Mouse (Mus musculus): ENCODE measurements around the gene Lrrc3. TPM values are rescaled to one million over a fixed set of nuclear protein-coding genes. Genes with fewer than 3 reads are reported as not detected.
A peak's percentile ranks its signal among the peaks of the same experiment; 100 is the strongest.

The Lrrc3 gene
- polyA plus RNA-seq, 1 experiment, result 1.5 TPM

DNA sequence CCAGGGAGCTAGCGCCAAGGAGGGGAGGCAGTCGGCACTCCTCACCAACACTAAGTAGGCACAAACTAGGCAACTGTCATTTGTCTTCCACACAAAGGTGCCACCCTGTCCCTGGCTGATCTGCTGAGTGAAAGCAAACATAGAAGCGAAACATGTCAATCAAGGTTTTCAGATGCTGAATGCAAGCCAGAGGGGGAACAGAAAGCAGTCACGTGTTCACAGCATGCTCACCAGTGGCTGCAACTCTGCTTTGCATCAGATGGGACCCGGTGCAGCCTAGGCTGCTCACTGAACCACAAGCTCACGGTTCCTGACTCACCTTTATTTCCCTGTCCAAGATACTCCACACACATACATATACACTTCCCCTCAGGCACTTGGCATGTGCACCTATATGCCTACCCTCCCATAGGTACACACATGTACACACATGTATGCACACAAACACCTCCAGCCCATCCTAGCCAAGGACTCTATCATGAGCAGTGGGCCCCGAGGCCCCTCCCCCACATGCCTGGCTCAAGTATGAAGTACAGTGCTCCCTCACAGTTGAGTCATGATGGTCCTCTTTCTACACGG lies 11.3 kb downstream of the Lrrc3 start:
- WGBS, result 77% methylated on average over 8 of the region's 8 CpGs
- TF ChIP-seq POLR2A (IDR thresholded peaks at IDR 0.05; ENCODE audit: borderline replicate concordance, insufficient read depth, low read length), result no peak
- no peak for TF ChIP-seq CTCF (IDR thresholded peaks at IDR 0.05; ENCODE audit: borderline replicate concordance, insufficient read depth, low read depth, low read length)
- H3K27me3 ChIP-seq (ENCODE audit: control insufficient read depth, insufficient read depth, low read length), result no peaks in the 10 kb centered on the region
- H3K4me1 ChIP-seq (ENCODE audit: control insufficient read depth, insufficient read depth, low read length), result no peaks in the 10 kb centered on the region
- H3K4me3 ChIP-seq (replicated peaks; ENCODE audit: insufficient read depth, low read depth, low read length), result no peak overlapping the region
- DNase-seq, result no peak
- H3K27ac ChIP-seq (ENCODE audit: insufficient read depth, low read length), result no peak overlapping the region

DNA sequence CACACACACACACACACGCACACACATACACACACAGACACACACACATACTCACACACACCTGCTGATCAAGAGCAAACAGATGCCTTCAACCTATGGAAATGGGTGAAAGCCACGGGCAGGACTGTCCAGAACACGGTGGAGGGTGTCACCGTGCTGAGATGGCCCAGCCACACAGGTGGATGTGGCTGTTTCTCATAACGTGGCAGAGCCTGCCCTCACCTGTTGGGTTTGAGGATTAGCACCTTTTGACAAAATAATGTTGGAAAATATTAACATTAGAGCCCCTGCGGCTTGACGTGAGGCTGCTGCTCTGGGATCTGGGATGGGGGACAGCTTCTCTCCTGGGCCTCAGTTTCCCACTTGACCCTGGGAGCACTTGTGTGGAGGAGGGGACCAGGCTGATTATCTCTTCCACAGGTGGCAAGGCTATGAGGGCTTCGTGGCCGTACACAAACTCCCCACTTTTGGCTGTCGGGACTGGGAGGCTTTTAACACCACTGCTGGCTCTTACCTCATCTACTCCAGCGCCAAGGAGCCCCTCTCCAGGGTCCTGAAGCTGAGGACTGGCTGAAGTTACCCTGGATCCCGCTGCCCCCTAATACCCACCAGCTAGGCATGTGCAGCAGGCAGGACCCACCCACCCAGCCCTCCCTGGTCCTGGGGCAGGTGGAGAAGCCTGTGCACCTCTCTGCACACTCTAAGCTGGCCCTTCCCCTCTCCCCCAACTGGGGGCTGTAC lies 16.2 kb downstream of the Lrrc3 start:
- no peak for DNase-seq
- Histone ChIP-seq H3K27ac (ENCODE audit: insufficient read depth, low read length) (no peak overlapping the region), H3K27me3 (ENCODE audit: control insufficient read depth, insufficient read depth, low read length) (no peaks in the 10 kb centered on the region), H3K4me1 (ENCODE audit: control insufficient read depth, insufficient read depth, low read length) (no peaks in the 10 kb centered on the region), H3K4me3 (replicated peaks; ENCODE audit: insufficient read depth, low read depth, low read length) (no peak overlapping the region)
- TF ChIP-seq POLR2A (IDR thresholded peaks at IDR 0.05; ENCODE audit: borderline replicate concordance, insufficient read depth, low read length) (no peak), CTCF (IDR thresholded peaks at IDR 0.05; ENCODE audit: borderline replicate concordance, insufficient read depth, low read depth, low read length) (peak; percentile 51; the same call in 1 of the 2 replicates)
- 53% methylated on average over 12 of the region's 12 CpGs for WGBS

DNA sequence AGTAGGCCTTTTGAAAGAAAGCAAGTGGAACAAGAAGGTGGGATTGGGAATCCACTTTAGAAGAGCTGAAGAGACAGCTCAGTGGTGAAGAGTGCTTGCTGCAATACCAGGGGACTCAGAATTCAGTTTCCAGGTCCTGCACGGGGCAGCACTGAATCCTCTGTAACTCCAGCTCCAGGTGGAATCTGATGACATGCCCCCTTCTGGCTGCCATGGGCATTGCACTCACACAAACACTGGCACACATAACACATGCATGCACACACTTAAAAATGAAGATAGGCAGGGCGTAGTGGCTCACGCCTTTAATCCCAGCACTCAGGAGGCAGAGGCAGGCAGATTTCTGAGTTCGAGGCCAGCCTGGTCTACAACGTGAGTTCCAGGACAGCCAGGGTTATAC lies 19.8 kb downstream of the Lrrc3 start:
- peak; percentile 8; the same call in 1 of the 2 replicates for TF ChIP-seq CTCF (IDR thresholded peaks at IDR 0.05; ENCODE audit: borderline replicate concordance, insufficient read depth, low read depth, low read length)
- no peak for TF ChIP-seq POLR2A (IDR thresholded peaks at IDR 0.05; ENCODE audit: borderline replicate concordance, insufficient read depth, low read length)
- H3K4me1 ChIP-seq (ENCODE audit: control insufficient read depth, insufficient read depth, low read length), result no peaks in the 10 kb centered on the region
- no peak overlapping the region for H3K27ac ChIP-seq (ENCODE audit: insufficient read depth, low read length)
- WGBS, result 83% methylated on average over 5 of the region's 5 CpGs
- H3K27me3 ChIP-seq (ENCODE audit: control insufficient read depth, insufficient read depth, low read length), result no peaks in the 10 kb centered on the region
- DNase-seq, result no peak
- H3K4me3 ChIP-seq (replicated peaks; ENCODE audit: insufficient read depth, low read depth, low read length), result no peak overlapping the region

DNA sequence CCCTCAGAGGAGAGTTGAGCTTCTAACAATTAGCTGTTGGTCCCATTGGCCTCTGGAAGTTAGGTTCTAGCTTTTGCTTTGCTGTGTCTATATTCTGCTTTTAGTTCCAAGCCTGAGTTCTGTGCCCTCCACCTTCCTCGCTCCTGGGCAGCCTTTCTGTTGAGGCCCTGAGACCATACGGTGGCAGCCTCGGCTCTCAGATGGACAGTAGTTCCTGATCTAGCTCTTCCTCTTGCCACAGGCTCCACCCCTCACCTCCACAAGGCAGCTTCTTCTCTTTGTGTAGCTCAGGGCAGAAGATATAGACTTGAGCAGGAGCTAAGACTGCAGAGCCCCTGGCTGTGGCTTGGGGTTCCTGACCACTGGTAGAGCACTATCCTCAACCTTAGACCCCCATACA lies 22.0 kb downstream of the Lrrc3 start:
- Histone ChIP-seq H3K27me3 (ENCODE audit: control insufficient read depth, insufficient read depth, low read length) (no peaks in the 10 kb centered on the region), H3K4me1 (ENCODE audit: control insufficient read depth, insufficient read depth, low read length) (no peaks in the 10 kb centered on the region; the same call in 1 of the 2 replicates), H3K4me3 (replicated peaks; ENCODE audit: insufficient read depth, low read depth, low read length) (no peak overlapping the region), H3K27ac (ENCODE audit: insufficient read depth, low read length) (no peak overlapping the region)
- no peak for TF ChIP-seq POLR2A (IDR thresholded peaks at IDR 0.05; ENCODE audit: borderline replicate concordance, insufficient read depth, low read length)
- TF ChIP-seq CTCF (IDR thresholded peaks at IDR 0.05; ENCODE audit: borderline replicate concordance, insufficient read depth, low read depth, low read length), result no peak
- WGBS, result 71% methylated on average over 3 of the region's 3 CpGs
- no peak for DNase-seq

DNA sequence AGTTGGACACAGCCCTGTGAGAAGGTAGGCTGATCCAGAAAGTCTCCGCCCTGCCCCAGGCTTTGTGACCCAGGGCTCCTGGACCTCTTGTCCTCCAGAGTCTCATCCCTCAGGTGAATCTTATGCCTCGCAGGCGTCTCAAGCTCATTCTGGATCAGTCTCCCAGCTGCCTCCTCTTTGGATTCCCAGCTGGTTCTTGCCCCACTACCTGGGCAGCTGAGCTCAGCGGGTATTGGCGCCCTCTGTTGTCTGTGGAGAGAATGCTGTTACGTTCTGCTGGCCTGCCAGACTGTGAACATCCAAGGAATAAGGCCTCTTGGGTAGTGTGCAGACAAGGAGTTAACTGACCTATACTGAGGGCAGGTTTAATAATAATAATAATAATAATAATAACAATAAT lies 23.4 kb downstream of the Lrrc3 start:
- no peaks in the 10 kb centered on the region for H3K27me3 ChIP-seq (ENCODE audit: control insufficient read depth, insufficient read depth, low read length)
- no peak overlapping the region for H3K4me3 ChIP-seq (replicated peaks; ENCODE audit: insufficient read depth, low read depth, low read length)
- TF ChIP-seq CTCF (IDR thresholded peaks at IDR 0.05; ENCODE audit: borderline replicate concordance, insufficient read depth, low read depth, low read length) (peak; percentile 13; the same call in 1 of the 2 replicates), POLR2A (IDR thresholded peaks at IDR 0.05; ENCODE audit: borderline replicate concordance, insufficient read depth, low read length) (no peak)
- DNase-seq, result no peak
- WGBS, result 63% methylated on average over 6 of the region's 6 CpGs
- H3K27ac ChIP-seq (ENCODE audit: insufficient read depth, low read length), result no peak overlapping the region
- no peaks in the 10 kb centered on the region; the same call in 1 of the 2 replicates for H3K4me1 ChIP-seq (ENCODE audit: control insufficient read depth, insufficient read depth, low read length)

DNA sequence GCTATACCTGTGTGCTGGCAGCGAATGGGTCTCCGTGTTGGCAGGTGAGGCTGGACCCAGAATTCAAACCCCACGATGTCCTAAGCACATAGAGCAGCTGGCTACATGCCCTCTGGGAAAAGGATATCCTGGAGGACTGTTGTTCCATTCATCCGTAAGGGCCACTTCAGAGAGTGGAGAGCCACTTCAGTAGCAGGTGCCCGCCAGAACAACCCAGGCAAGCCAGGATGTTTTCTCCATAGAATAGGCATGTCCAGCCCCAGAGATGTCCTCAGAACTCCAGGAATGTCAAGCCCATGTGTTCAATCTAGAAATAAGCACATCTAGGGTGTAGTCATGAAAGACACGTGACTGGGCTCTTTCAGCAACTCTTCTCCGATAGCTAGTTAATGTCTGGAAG lies 32.7 kb downstream of the Lrrc3 start:
- no peak overlapping the region for H3K27ac ChIP-seq (ENCODE audit: insufficient read depth, low read length)
- no peak overlapping the region for H3K4me3 ChIP-seq (replicated peaks; ENCODE audit: insufficient read depth, low read depth, low read length)
- H3K4me1 ChIP-seq (ENCODE audit: control insufficient read depth, insufficient read depth, low read length), result peaks cover under 1% of the 10 kb centered on the region; the same call in 1 of the 2 replicates
- DNase-seq, result no peak
- WGBS, result 80% methylated on average over 7 of the region's 7 CpGs
- TF ChIP-seq POLR2A (IDR thresholded peaks at IDR 0.05; ENCODE audit: borderline replicate concordance, insufficient read depth, low read length), result no peak
- no peak for TF ChIP-seq CTCF (IDR thresholded peaks at IDR 0.05; ENCODE audit: borderline replicate concordance, insufficient read depth, low read depth, low read length)
- H3K27me3 ChIP-seq (ENCODE audit: control insufficient read depth, insufficient read depth, low read length), result no peaks in the 10 kb centered on the region

DNA sequence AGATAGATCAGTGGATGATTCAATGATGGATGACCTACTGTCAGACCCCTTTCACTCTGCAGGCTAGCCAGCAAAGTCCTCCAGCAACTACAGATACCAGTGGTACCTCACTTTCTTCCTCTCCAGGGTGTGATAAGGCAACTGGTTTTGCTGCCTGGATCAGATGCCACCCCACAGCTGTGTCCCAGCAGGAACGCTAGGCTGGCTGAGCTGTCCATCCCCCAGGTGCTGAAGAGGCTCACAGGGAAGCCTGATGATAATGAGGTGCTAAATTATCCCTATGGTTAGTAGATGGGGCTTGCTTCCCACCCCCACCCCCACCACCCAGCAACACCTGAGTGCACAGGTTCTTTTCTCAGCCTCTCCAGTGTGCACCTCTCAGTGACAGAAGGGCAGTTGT lies 34.8 kb downstream of the Lrrc3 start:
- 35% methylated on average over 1 of the region's 1 CpGs for WGBS
- TF ChIP-seq POLR2A (IDR thresholded peaks at IDR 0.05; ENCODE audit: borderline replicate concordance, insufficient read depth, low read length) (no peak), CTCF (IDR thresholded peaks at IDR 0.05; ENCODE audit: borderline replicate concordance, insufficient read depth, low read depth, low read length) (no peak)
- no peak overlapping the region for H3K4me3 ChIP-seq (replicated peaks; ENCODE audit: insufficient read depth, low read depth, low read length)
- peaks cover 4% of the 10 kb centered on the region; the same call in 1 of the 2 replicates for H3K4me1 ChIP-seq (ENCODE audit: control insufficient read depth, insufficient read depth, low read length)
- H3K27ac ChIP-seq (ENCODE audit: insufficient read depth, low read length), result no peak overlapping the region
- DNase-seq, result no peak
- no peaks in the 10 kb centered on the region for H3K27me3 ChIP-seq (ENCODE audit: control insufficient read depth, insufficient read depth, low read length)

DNA sequence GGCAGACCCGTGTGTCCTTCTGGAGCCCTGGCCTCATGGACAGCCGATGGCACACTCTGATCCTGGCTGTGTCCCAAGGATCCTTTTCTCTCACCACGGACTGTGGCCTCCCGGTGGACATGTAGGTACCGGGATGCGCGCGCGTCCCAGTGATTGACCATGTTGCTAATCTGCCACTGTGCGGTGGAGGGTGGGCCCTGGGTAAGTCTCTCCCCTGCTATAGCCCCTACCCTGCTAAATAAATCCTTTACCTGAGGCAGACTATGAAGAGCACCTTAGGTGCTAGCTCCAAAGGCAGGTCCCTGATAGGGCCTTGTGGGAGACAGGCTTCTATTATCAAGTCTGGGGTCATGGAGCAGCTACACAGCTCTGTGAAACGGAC lies 37.6 kb downstream of the Lrrc3 start:
- WGBS, result 34% methylated on average over 11 of the region's 11 CpGs
- Histone ChIP-seq H3K4me3 (replicated peaks; ENCODE audit: insufficient read depth, low read depth, low read length) (peak overlapping the region; percentile 31), H3K27me3 (ENCODE audit: control insufficient read depth, insufficient read depth, low read length) (no peaks in the 10 kb centered on the region), H3K4me1 (ENCODE audit: control insufficient read depth, insufficient read depth, low read length) (peaks cover 4% of the 10 kb centered on the region; the same call in 1 of the 2 replicates), H3K27ac (ENCODE audit: insufficient read depth, low read length) (no peak overlapping the region)
- DNase-seq, result peak in 1 of 2 experiments; percentile 25
- TF ChIP-seq POLR2A (IDR thresholded peaks at IDR 0.05; ENCODE audit: borderline replicate concordance, insufficient read depth, low read length) (no peak), CTCF (IDR thresholded peaks at IDR 0.05; ENCODE audit: borderline replicate concordance, insufficient read depth, low read depth, low read length) (no peak)
